Mouse (Mus musculus) left cerebral cortex, postnatal 14 days (tissue): ENCODE measurements around the gene Nedd4. TPM values are rescaled to one million over a fixed set of nuclear protein-coding genes. Genes with fewer than 3 reads are reported as not detected.

Experiments used
- DNase-seq, 2 experiments: peaks; one replicate each; pipeline ENCODE4 v3.0.0; 2021 to 2022; ENCODE audit warnings: low spot score in 2 of 2, mixed read lengths in 1 of 2
- intact Hi-C: fragments of 180-260 bp; cut with DNase I; formaldehyde crosslinking; loops from one replicate; pipeline ENCODE4 v1.15.1; 2025
- total RNA-seq, 2 experiments: library from RNA; stranded (reverse); gene quantifications; 2 replicates each; pipeline ENCODE4 v1.2.3; 2021

Nedd4 gene
- total RNA-seq, 2 experiments from 2014 or later = 298 to 311 TPM

DNA sequence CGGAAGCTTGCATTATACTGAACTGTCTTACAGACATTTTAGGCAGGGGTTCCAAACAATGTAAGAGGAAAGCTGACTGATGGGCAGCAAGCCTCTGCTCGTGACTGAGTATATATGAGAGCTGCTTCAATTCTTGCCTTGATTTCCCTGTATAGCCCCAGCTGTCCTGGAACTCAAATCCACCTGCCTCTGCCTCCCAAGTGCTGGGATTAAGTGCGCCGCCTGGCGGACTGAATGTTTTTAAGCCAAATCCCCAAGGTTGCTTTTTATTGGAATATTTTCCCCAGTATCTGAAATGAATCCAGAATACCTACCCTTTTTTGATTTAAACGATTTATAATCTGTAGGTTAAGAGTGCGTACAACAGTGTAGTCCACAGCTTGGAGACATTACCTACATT is 7.2 kb downstream of the Nedd4 start:
- intact Hi-C loops = no loop called here
- DNase-seq = no peak

DNA sequence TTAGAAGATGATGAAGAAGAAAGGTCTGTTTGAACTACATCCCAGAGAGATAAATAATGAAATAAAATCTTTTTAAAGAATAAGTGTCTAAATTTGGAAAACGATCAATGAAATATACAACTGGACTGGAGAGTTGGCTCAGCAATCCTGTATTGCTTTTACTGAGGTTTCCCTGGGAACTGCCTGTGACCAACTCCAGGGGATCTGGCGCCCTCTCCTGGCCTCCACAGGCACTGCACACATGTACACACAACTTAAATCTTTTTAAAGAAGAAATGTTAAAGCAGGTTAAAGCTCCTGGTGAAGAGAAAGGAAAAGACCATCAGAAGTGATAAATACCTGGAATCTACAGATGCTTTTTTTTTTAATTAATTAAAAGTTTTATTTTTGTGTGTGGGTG is 10.2 kb downstream of the Nedd4 start:
- peak; percentile 86 to 88 for DNase-seq
- intact Hi-C loops = loop anchor here (2.0 kb wide), 1 partner anchor 38 kb away; no protein-coding TSS in a partner anchor

GRCm38 (mm10) chr9:72674957-72675744 is 13.0 kb downstream of the Nedd4 start:
- intact Hi-C loops = no loop called here
- DNase-seq = no peak

DNA sequence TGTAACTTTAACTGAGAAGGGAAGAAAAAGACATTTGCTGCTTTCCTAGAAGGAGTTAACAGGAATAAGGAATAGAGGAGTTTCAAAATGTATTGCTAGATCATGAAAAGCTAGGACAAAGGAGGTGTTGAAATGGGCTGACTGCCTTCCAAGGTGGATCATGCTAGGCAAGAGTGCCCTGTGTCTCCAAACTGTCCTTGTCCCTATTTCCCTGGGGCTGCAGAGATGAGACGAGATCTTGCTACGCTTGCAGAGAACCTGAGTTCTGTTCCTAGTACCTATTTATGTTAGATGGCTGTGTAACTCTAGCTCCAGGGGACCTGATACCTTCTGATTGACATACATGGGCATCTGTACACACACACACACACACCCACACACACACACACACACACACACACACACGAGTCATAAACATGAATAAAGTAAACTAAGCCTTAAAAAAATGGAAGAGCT is 13.6 kb downstream of the Nedd4 start:
- intact Hi-C loops = no loop called here
- DNase-seq = no peak

- no peak for DNase-seq
- intact Hi-C loops = no loop called here
These were observed 15.5 kb downstream of the Nedd4 start for GRCm38 (mm10) chr9:72677659-72678058.

GRCm38 (mm10) chr9:72678771-72679170 is 16.6 kb downstream of the Nedd4 start:
- no peak for DNase-seq

GRCm38 (mm10) chr9:72681652-72682228 is 19.6 kb downstream of the Nedd4 start:
- intact Hi-C loops = no loop called here
- no peak for DNase-seq

More at GRCm38 (mm10) chr9:72678771-72679170, 16.6 kb downstream of the Nedd4 start:
- intact Hi-C loops = no loop called here

DNA sequence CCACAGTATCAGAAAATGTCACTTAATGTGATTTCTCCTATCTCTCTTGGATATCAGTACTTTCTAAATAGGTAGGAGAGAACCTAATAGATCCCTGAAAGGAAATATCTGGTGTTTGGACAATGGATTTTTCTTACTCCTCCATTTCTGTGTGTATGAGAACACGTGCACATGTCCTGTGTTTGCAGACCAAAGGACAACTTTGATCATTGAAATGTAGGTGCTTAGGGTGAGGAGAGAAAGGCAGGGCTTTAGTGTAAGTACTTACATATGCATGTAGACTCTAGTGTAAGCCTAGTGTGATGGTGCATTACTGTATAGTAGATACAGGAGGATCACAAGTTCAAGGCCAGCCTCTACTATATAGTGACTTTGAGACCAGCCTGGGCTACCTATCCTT is 21.1 kb downstream of the Nedd4 start:
- intact Hi-C loops = no loop called here
- no peak for DNase-seq

DNA sequence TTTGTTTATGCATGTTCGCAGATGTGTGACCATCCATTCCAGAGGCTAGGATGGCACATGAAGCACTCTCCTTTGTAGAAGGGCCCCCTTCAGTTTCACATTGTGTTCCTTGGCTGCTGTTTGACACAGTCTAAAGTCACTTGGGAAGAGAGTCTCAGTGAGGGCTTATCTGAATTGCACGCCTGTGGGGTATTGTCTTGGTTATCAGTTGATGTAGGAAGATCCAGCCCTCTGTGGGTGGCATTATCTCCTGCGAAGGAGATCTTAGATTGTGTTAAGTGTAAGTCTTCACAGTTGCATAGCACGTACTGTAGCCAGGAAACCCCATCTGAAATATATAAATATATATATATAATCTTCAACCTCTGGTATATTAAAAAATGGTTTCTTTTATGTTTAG is 23.1 kb downstream of the Nedd4 start:
- no peak for DNase-seq
- intact Hi-C loops = no loop called here

DNA sequence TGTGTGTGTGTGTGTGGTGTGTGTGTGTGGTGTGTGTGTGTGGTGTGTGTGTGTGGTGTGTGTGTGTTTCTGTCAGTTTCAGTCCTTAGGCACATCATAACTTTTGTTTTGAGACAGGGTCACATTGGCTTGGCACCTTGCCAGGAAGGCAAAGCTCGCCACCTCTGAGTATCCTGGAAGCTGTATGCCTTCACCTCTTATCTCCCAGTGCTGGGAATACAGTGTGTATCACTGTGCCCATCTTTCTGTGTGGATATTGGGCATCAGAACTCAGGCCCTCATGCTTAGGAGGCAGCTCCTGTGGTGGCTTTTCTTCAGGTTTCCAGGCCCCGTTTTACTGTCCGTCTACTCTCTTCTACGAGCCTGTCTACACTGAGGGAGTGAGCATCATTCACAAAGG is 24.4 kb downstream of the Nedd4 start:
- no peak for DNase-seq
- intact Hi-C loops = no loop called here

DNA sequence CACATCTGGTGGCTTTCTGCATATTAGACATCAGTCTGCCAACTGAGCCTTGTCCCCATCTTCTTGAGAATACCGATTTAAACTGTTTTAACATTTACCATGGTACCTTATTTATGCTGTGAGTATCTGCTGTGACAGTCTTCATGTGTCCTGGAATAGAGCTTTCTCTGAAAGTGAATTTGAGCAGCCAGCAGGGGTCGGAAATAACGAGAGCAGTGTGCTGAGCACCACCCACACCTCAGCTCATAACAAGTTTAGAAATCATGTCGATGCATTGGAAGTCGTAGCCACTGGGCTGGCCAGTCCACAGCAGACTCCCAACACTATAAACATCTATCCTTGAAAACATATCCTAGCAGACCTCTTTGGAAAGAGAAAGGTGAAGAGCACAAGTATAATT is 27.4 kb downstream of the Nedd4 start:
- DNase-seq = peak in 1 of 2 experiments; percentile 58
- intact Hi-C loops = no loop called here

DNA sequence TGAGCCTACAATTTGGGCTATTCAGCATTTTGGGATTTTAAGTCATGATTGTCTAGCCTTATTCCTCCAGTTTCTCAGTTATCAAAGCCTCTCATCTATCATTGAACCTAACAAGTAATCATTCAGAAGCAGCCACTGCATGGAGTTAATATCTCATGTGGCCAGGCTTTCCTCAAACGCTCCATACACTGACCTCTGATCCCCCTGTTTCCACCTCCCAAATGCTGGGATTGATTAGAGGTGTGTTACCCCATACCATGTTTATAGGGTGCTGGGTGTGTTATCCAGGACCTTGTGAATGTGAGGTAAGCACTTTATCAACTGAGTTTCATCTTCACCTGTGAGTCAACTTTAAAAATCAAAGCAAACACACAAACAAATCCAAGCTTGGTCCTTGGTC is 28.7 kb downstream of the Nedd4 start:
- intact Hi-C loops = no loop called here
- DNase-seq = no peak

GRCm38 (mm10) chr9:72691942-72692341 is 29.8 kb downstream of the Nedd4 start:
- intact Hi-C loops = no loop called here
- DNase-seq = no peak

DNA sequence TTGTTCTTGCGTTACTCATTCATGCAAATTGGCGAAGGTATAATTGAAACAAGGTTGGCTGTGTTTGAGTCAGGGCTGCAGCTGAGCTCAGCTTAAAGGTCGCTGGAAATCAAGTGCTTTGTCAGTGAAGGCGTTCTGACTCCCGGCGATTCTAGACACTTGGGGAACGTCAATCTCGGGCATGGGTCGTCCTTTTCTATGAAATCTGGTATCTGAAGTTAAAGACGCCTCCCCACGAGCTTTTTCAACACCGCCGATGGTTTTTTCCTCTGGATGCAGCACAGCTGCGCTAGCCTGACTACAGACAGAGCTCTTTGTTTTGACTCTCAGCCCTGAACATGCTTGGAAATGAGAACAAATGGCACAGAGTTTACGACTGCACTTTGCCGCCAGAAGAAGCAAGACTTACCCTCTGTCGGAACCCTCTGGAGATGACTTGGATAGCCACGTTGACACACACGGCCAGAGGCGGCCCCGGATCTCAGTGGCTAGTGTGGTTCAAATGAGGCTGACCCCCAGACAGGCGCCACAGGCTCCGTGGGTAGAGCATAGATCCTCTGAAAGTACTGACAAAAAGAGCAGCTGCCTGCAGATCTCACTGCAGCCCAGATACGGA is 31.0 kb downstream of the Nedd4 start:
- intact Hi-C loops = no loop called here
- peak in 1 of 2 experiments; percentile 31 for DNase-seq

- no peak for DNase-seq
- intact Hi-C loops = no loop called here
These were observed 31.7 kb downstream of the Nedd4 start for GRCm38 (mm10) chr9:72693861-72694260.

- intact Hi-C loops = no loop called here
- DNase-seq = no peak
These were observed 34.4 kb downstream of the Nedd4 start for GRCm38 (mm10) chr9:72696508-72696907.

GRCm38 (mm10) chr9:72697779-72698178 is 35.6 kb downstream of the Nedd4 start:
- intact Hi-C loops = no loop called here
- no peak for DNase-seq

- intact Hi-C loops = no loop called here
- DNase-seq = no peak
These were observed 37.6 kb downstream of the Nedd4 start for GRCm38 (mm10) chr9:72699702-72700101.

DNA sequence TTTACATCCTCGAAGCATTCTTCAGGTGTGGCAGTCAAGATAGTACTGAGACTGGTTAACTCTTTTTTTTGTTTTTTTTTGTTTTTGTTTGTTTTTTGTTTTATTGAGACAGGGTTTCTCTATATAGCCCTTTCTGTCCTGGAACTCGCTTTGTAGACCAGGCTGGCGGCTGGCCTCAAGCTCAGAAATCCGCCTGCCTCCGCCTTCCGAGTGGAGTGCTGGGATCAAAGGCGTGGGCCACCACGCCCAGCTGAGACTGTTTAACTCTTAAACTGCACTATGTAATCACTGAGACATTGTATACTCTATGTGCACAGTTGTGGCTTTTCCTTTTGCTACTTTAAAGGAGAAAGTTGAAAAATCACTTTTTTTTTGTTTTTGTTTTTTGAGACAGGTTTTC is 39.3 kb downstream of the Nedd4 start:
- intact Hi-C loops = no loop called here
- no peak for DNase-seq

GRCm38 (mm10) chr9:72702075-72702474 is 39.9 kb downstream of the Nedd4 start:
- no peak for DNase-seq
- intact Hi-C loops = no loop called here

- intact Hi-C loops = no loop called here
- DNase-seq = no peak
These were observed 41.0 kb downstream of the Nedd4 start for GRCm38 (mm10) chr9:72703142-72703541.
